Mouse (Mus musculus): ENCODE data around the gene Prpsap1. TPM values are rescaled to one million over a fixed set of nuclear protein-coding genes. Genes with fewer than 3 reads are reported as not detected.

Prpsap1 gene
- total RNA-seq, 2 experiments from 2014 or later = 85.1 to 87.6 TPM

GRCm38 (mm10) chr11:116463833-116464232, 30.2 kb downstream of the Prpsap1 start:
- peak; percentile 67 to 88 for DNase-seq (ENCODE audit: extremely low spot score in 1 of 2, low spot score in 2 of 2)
- intact Hi-C loops (cut with DNase I) = loop anchor here (5.0 kb wide), 1 partner anchor 147 kb away; no protein-coding TSS in a partner anchor

GRCm38 (mm10) chr11:116463338-116463737, 30.7 kb downstream of the Prpsap1 start:
- no peak for DNase-seq (ENCODE audit: extremely low spot score in 1 of 2, low spot score in 2 of 2)
- intact Hi-C loops (cut with DNase I) = loop anchor here (5.0 kb wide), 1 partner anchor 146 kb away; no protein-coding TSS in a partner anchor

GRCm38 (mm10) chr11:116459786-116460185, 34.2 kb downstream of the Prpsap1 start:
- intact Hi-C loops (cut with DNase I) = loop anchor here (5.0 kb wide), 1 partner anchor 142 kb away; no protein-coding TSS in a partner anchor

GRCm38 (mm10) chr11:116456234-116456633, 37.8 kb downstream of the Prpsap1 start:
- no peak for DNase-seq (ENCODE audit: extremely low spot score in 1 of 2, low spot score in 2 of 2)
- intact Hi-C loops (cut with DNase I) = no loop called here

More at GRCm38 (mm10) chr11:116459786-116460185, 34.2 kb downstream of the Prpsap1 start:
- no peak for DNase-seq (ENCODE audit: extremely low spot score in 1 of 2, low spot score in 2 of 2)

- no peak for DNase-seq (ENCODE audit: extremely low spot score in 1 of 2, low spot score in 2 of 2)
- intact Hi-C loops (cut with DNase I) = loop anchor here (5.0 kb wide), 1 partner anchor 227 kb away; no protein-coding TSS in a partner anchor
Measured at GRCm38 (mm10) chr11:116453889-116454288, 40.1 kb downstream of the Prpsap1 start.

GRCm38 (mm10) chr11:116449341-116449740, 44.7 kb downstream of the Prpsap1 start:
- DNase-seq (ENCODE audit: extremely low spot score in 1 of 2, low spot score in 2 of 2) = no peak

GRCm38 (mm10) chr11:116447822-116448221, 46.2 kb downstream of the Prpsap1 start:
- DNase-seq (ENCODE audit: extremely low spot score in 1 of 2, low spot score in 2 of 2) = no peak
- intact Hi-C loops (cut with DNase I) = no loop called here

More at GRCm38 (mm10) chr11:116449341-116449740, 44.7 kb downstream of the Prpsap1 start:
- intact Hi-C loops (cut with DNase I) = no loop called here

- DNase-seq (ENCODE audit: extremely low spot score in 1 of 2, low spot score in 2 of 2) = peak in 1 of 2 experiments; percentile 25
- intact Hi-C loops (cut with DNase I) = loop anchor here (1.0 kb wide), 1 partner anchor 127 kb away; no protein-coding TSS in a partner anchor
Measured at GRCm38 (mm10) chr11:116446308-116446887, 47.6 kb downstream of the Prpsap1 start.

- intact Hi-C loops (cut with DNase I) = loop anchor here (1.0 kb wide), 1 partner anchor 126 kb away; no protein-coding TSS in a partner anchor
Measured at GRCm38 (mm10) chr11:116445596-116446307, 48.2 kb downstream of the Prpsap1 start.

GRCm38 (mm10) chr11:116443935-116444334, 50.1 kb downstream of the Prpsap1 start:
- no peak for DNase-seq (ENCODE audit: extremely low spot score in 1 of 2, low spot score in 2 of 2)
- intact Hi-C loops (cut with DNase I) = no loop called here

More at GRCm38 (mm10) chr11:116445596-116446307, 48.2 kb downstream of the Prpsap1 start:
- peak; percentile 89 to 90 for DNase-seq (ENCODE audit: extremely low spot score in 1 of 2, low spot score in 2 of 2)

GRCm38 (mm10) chr11:116443311-116443710, 50.7 kb downstream of the Prpsap1 start:
- no peak for DNase-seq (ENCODE audit: extremely low spot score in 1 of 2, low spot score in 2 of 2)
- intact Hi-C loops (cut with DNase I) = no loop called here

- intact Hi-C loops (cut with DNase I) = no loop called here
- DNase-seq (ENCODE audit: extremely low spot score in 1 of 2, low spot score in 2 of 2) = no peak
Measured at GRCm38 (mm10) chr11:116442867-116443177, 51.2 kb downstream of the Prpsap1 start.

GRCm38 (mm10) chr11:116442129-116442866, 51.7 kb downstream of the Prpsap1 start:
- intact Hi-C loops (cut with DNase I) = no loop called here
- DNase-seq (ENCODE audit: extremely low spot score in 1 of 2, low spot score in 2 of 2) = no peak

GRCm38 (mm10) chr11:116440408-116441068, 53.5 kb downstream of the Prpsap1 start:
- no peak for DNase-seq (ENCODE audit: extremely low spot score in 1 of 2, low spot score in 2 of 2)
- intact Hi-C loops (cut with DNase I) = no loop called here

GRCm38 (mm10) chr11:116439269-116440240, 54.4 kb downstream of the Prpsap1 start:
- intact Hi-C loops (cut with DNase I) = no loop called here
- no peak for DNase-seq (ENCODE audit: extremely low spot score in 1 of 2, low spot score in 2 of 2)

GRCm38 (mm10) chr11:116437541-116437940, 56.5 kb downstream of the Prpsap1 start:
- intact Hi-C loops (cut with DNase I) = no loop called here
- DNase-seq (ENCODE audit: extremely low spot score in 1 of 2, low spot score in 2 of 2) = no peak

- no peak for DNase-seq (ENCODE audit: extremely low spot score in 1 of 2, low spot score in 2 of 2)
- intact Hi-C loops (cut with DNase I) = no loop called here
Measured at GRCm38 (mm10) chr11:116436725-116437331, 57.2 kb downstream of the Prpsap1 start.
